8 mouse cellular contexts compared by ENCODE assay signal in genomic region chr7:24971972-24972893, GRCm38 (mm10). TPM values are rescaled to one million over a fixed set of nuclear protein-coding genes. Genes with fewer than 3 reads are reported as not detected.
DNase-seq lines count a peak whose midpoint lies in the region; ATAC-seq lines count a peak whose summit lies in the region.

TSS of gene Rabac1 (minus strand) at chr7:24972754.

- H3K27ac ChIP-seq in lung, embryonic 16.5 days (ENCODE audit: low read length) = peak within 1 kb of the TSS; percentile 77

- no peaks in the 10 kb centered on the region for H3K36me3 ChIP-seq in lung, embryonic 16.5 days (ENCODE audit: control insufficient read depth, insufficient read depth, low read length)

- H3K4me2 ChIP-seq in lung, embryonic 16.5 days (ENCODE audit: low read depth, low read length) = peak within 1 kb of the TSS; percentile 68

- ATAC-seq in hematopoietic stem cell, adult 5-6 weeks (replicated peaks in 1 of 2; ENCODE audit: insufficient read depth in 1 of 2, low FRiP score in 2 of 2, low TSS enrichment in 1 of 2, low read depth in 1 of 2, poor library complexity in 2 of 2, severe bottlenecking in 2 of 2) = peak; percentile 93 to 96
- peak; percentile 94 for ATAC-seq in lung, embryonic 16.5 days (ENCODE audit: low read depth)

- no peaks in the 10 kb centered on the region for H3K27me3 ChIP-seq in lung, embryonic 16.5 days (ENCODE audit: control insufficient read depth, insufficient read depth, low read depth, low read length)

- peak within 1 kb of the TSS; percentile 84 for H3K9ac ChIP-seq in lung, embryonic 16.5 days (ENCODE audit: low read length)

- no peaks in the 10 kb centered on the region for H3K9me3 ChIP-seq in lung, embryonic 16.5 days (ENCODE audit: control insufficient read depth, low read length)

- under 1% methylated on average over 45 of the region's 45 CpGs for WGBS in lung, embryonic 16.5 days

- DNase-seq in MEL-GATA-1-ER (ENCODE audit: extremely low read depth, low read depth) = peak; percentile 96
- DNase-seq in cerebellum, adult 8-10 months = peak; percentile 89
- peak; percentile 91 for DNase-seq in forelimb bud, embryonic 11.5 days (ENCODE audit: low read depth, low spot score)
- peak; percentile 93 for DNase-seq in layer of hippocampus, adult 9-10 months (ENCODE audit: low spot score)
- peak; percentile 69 for DNase-seq in ovary, postnatal 10 days (ENCODE audit: low spot score)
- DNase-seq in thymus, postnatal 10 days (ENCODE audit: low spot score in 2 of 2) = peak; percentile 81 to 86

- H3K4me1 ChIP-seq in lung, embryonic 16.5 days (replicated peaks; ENCODE audit: control insufficient read depth, insufficient read depth, low read length) = peaks cover 7% of the 10 kb centered on the region

- H3K4me3 ChIP-seq in lung, embryonic 16.5 days (ENCODE audit: low read length) = peak within 1 kb of the TSS; percentile 85

RNA-seq across cellular contexts. Expression of gene Rabac1, which starts in this region (rescaled TPM):
- total RNA-seq in hematopoietic stem cell, adult 5-6 weeks (2017) = 77.1 and 120 TPM in 2 replicates
- 180 and 202 TPM in 2 replicates for polyA plus RNA-seq in lung, embryonic 16.5 days (2015; fragmentation: Nextera tagmentation; extraction: Ambion mirVana)

Comparison
In these comparisons a context has a peak if more than half of its experiments do, and no peak if none do; other contexts are left out.
1. Peak in every context shown above with its lines: DNase-seq, ATAC-seq, H3K4me3 ChIP-seq and H3K27ac ChIP-seq.